Mouse (Mus musculus) olfactory bulb, adult 2 months (tissue): ENCODE measurements around the gene Txndc11.

Source experiments
- CTCF ChIP-seq: fragments of 200-500 bp; IDR thresholded peaks from 2 replicates; pipeline ENCODE4 v1.5.1; 2012; ENCODE audit warnings: low read depth, mild to moderate bottlenecking, low read length, moderate library complexity; ENCODE audit not compliant: insufficient read depth
- POLR2A ChIP-seq: fragments of 200-500 bp; IDR thresholded peaks from 2 replicates; pipeline ENCODE4 v1.6.1; 2012; ENCODE audit warnings: mild to moderate bottlenecking, low read depth, low read length, moderate library complexity; ENCODE audit not compliant: insufficient read depth

DNA sequence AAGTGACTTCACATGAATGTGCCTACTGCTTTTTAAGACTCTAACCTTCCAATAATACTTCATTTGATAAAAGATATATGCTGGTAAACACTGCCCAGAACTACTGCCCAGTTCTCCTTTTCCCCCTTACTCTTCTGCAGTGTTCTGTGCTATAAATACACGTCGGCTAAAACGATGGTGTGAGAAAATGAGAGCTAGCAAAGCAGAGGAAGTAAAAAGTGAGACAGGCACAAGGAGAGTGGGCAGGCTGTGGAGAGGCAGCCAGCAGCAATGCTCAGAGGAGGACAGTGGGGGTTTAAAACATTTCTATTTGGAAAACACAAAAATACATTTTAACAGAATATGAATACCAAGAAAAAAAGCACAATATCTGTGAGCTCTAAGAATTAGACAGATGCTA lies 41.9 kb downstream of the Txndc11 start:
- no peak for TF ChIP-seq CTCF
- TF ChIP-seq POLR2A: no peak
